Mouse (Mus musculus): Measurements from ENCODE around the gene Slc30a6.

DNA sequence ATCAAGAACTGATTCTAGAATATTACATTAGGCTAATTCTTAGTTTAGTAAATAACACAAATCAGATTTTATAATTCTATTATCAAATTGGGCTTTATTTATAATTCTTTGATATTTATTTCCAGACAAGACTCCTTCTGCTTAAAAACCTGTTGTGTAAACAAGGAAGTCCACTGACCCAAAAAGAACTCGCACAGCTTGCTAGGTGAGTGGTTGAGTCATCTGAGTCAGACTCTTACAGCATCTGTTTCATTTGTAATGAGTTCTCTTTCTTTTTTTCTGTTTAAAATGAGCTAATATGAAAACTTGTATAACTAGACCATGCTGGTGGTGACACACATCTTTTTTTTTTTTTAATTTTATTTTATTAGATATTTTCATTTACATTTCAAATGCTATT is 18.5 kb upstream of the Slc30a6 start:
- TF ChIP-seq CTCF (IDR thresholded peaks at IDR 0.05; ENCODE audit: borderline replicate concordance, insufficient read depth, low read depth, low read length) (no peak), POLR2A (IDR thresholded peaks at IDR 0.05; ENCODE audit: borderline replicate concordance, insufficient read depth, low read length) (no peak)
